Mouse (Mus musculus): ENCODE data around the gene 1500011B03Rik. TPM values are rescaled to one million over a fixed set of nuclear protein-coding genes. Genes with fewer than 3 reads are reported as not detected.

1500011B03Rik gene
- polyA plus RNA-seq, 1 experiment: 5.8 TPM

- no peak for TF ChIP-seq TAL1 (IDR thresholded peaks at IDR 0.05; ENCODE audit: low read length)
- Histone ChIP-seq H3K9me3 (ENCODE audit: control insufficient read depth, low read length) (no peaks in the 10 kb centered on the region), H3K4me3 (replicated peaks) (peak overlapping the region; percentile 85), H3K36me3 (ENCODE audit: control insufficient read depth) (peaks cover 9% of the 10 kb centered on the region), H3K27me3 (ENCODE audit: control insufficient read depth) (no peaks in the 10 kb centered on the region), H3K4me1 (ENCODE audit: control insufficient read depth) (peaks cover 53% of the 10 kb centered on the region)
These were observed 9.6 kb downstream of the 1500011B03Rik start for GRCm38 (mm10) chr5:114813525-114814181.

GRCm38 (mm10) chr5:114809826-114810225 lies 13.4 kb downstream of the 1500011B03Rik start:
- Histone ChIP-seq H3K4me1 (ENCODE audit: control insufficient read depth) (peaks cover 75% of the 10 kb centered on the region), H3K27me3 (ENCODE audit: control insufficient read depth) (no peaks in the 10 kb centered on the region), H3K36me3 (ENCODE audit: control insufficient read depth) (peaks cover 37% of the 10 kb centered on the region), H3K4me3 (replicated peaks) (no peak overlapping the region), H3K9me3 (ENCODE audit: control insufficient read depth, low read length) (no peaks in the 10 kb centered on the region)
- TF ChIP-seq GATA1 (IDR thresholded peaks at IDR 0.05; ENCODE audit: low read length): no peak
- no peak for TF ChIP-seq TAL1 (IDR thresholded peaks at IDR 0.05; ENCODE audit: low read length)

GRCm38 (mm10) chr5:114809181-114809756 lies 14.0 kb downstream of the 1500011B03Rik start:
- Histone ChIP-seq H3K9me3 (ENCODE audit: control insufficient read depth, low read length) (no peaks in the 10 kb centered on the region), H3K36me3 (ENCODE audit: control insufficient read depth) (peaks cover 42% of the 10 kb centered on the region), H3K27me3 (ENCODE audit: control insufficient read depth) (no peaks in the 10 kb centered on the region), H3K4me1 (ENCODE audit: control insufficient read depth) (peaks cover 75% of the 10 kb centered on the region), H3K4me3 (replicated peaks) (no peak overlapping the region)
- TF ChIP-seq GATA1 (IDR thresholded peaks at IDR 0.05; ENCODE audit: low read length): no peak
- no peak for TF ChIP-seq TAL1 (IDR thresholded peaks at IDR 0.05; ENCODE audit: low read length)

- Histone ChIP-seq H3K9me3 (ENCODE audit: control insufficient read depth, low read length) (no peaks in the 10 kb centered on the region), H3K4me3 (replicated peaks) (no peak overlapping the region), H3K4me1 (ENCODE audit: control insufficient read depth) (peaks cover 69% of the 10 kb centered on the region), H3K36me3 (ENCODE audit: control insufficient read depth) (peaks cover 51% of the 10 kb centered on the region), H3K27me3 (ENCODE audit: control insufficient read depth) (no peaks in the 10 kb centered on the region)
- TF ChIP-seq TAL1 (IDR thresholded peaks at IDR 0.05; ENCODE audit: low read length): no peak
- TF ChIP-seq GATA1 (IDR thresholded peaks at IDR 0.05; ENCODE audit: low read length): no peak
These were observed 14.9 kb downstream of the 1500011B03Rik start for GRCm38 (mm10) chr5:114808385-114808784.

GRCm38 (mm10) chr5:114807893-114808292 lies 15.4 kb downstream of the 1500011B03Rik start:
- Histone ChIP-seq H3K27me3 (ENCODE audit: control insufficient read depth) (no peaks in the 10 kb centered on the region), H3K4me3 (replicated peaks) (no peak overlapping the region), H3K9me3 (ENCODE audit: control insufficient read depth, low read length) (no peaks in the 10 kb centered on the region), H3K36me3 (ENCODE audit: control insufficient read depth) (peaks cover 56% of the 10 kb centered on the region), H3K4me1 (ENCODE audit: control insufficient read depth) (peaks cover 64% of the 10 kb centered on the region)
- TF ChIP-seq GATA1 (IDR thresholded peaks at IDR 0.05; ENCODE audit: low read length) (no peak), TAL1 (IDR thresholded peaks at IDR 0.05; ENCODE audit: low read length) (no peak)

- Histone ChIP-seq H3K4me3 (replicated peaks) (peak overlapping the region; percentile 4), H3K27me3 (ENCODE audit: control insufficient read depth) (no peaks in the 10 kb centered on the region), H3K36me3 (ENCODE audit: control insufficient read depth) (peaks cover 60% of the 10 kb centered on the region), H3K9me3 (ENCODE audit: control insufficient read depth, low read length) (no peaks in the 10 kb centered on the region), H3K4me1 (ENCODE audit: control insufficient read depth) (peaks cover 60% of the 10 kb centered on the region)
- TF ChIP-seq GATA1 (IDR thresholded peaks at IDR 0.05; ENCODE audit: low read length) (no peak), TAL1 (IDR thresholded peaks at IDR 0.05; ENCODE audit: low read length) (no peak)
These were observed 15.8 kb downstream of the 1500011B03Rik start for GRCm38 (mm10) chr5:114807468-114807867.

- peak overlapping the region; percentile 4 for H3K4me3 ChIP-seq (replicated peaks)
These were observed 16.2 kb downstream of the 1500011B03Rik start for GRCm38 (mm10) chr5:114807063-114807462.

GRCm38 (mm10) chr5:114806636-114807035 lies 16.6 kb downstream of the 1500011B03Rik start:
- peaks cover 68% of the 10 kb centered on the region for H3K36me3 ChIP-seq (ENCODE audit: control insufficient read depth)
- no peak overlapping the region for H3K4me3 ChIP-seq (replicated peaks)
- H3K27me3 ChIP-seq (ENCODE audit: control insufficient read depth): no peaks in the 10 kb centered on the region
- H3K9me3 ChIP-seq (ENCODE audit: control insufficient read depth, low read length): no peaks in the 10 kb centered on the region
- H3K4me1 ChIP-seq (ENCODE audit: control insufficient read depth): peaks cover 58% of the 10 kb centered on the region
- TF ChIP-seq TAL1 (IDR thresholded peaks at IDR 0.05; ENCODE audit: low read length) (no peak), GATA1 (IDR thresholded peaks at IDR 0.05; ENCODE audit: low read length) (no peak)

More at GRCm38 (mm10) chr5:114807063-114807462, 16.2 kb downstream of the 1500011B03Rik start:
- H3K27me3 ChIP-seq (ENCODE audit: control insufficient read depth): no peaks in the 10 kb centered on the region
- no peaks in the 10 kb centered on the region for H3K9me3 ChIP-seq (ENCODE audit: control insufficient read depth, low read length)
- peaks cover 64% of the 10 kb centered on the region for H3K36me3 ChIP-seq (ENCODE audit: control insufficient read depth)
- no peak for TF ChIP-seq GATA1 (IDR thresholded peaks at IDR 0.05; ENCODE audit: low read length)
- no peak for TF ChIP-seq TAL1 (IDR thresholded peaks at IDR 0.05; ENCODE audit: low read length)
- peaks cover 56% of the 10 kb centered on the region for H3K4me1 ChIP-seq (ENCODE audit: control insufficient read depth)

GRCm38 (mm10) chr5:114805436-114806350 lies 17.6 kb downstream of the 1500011B03Rik start:
- Histone ChIP-seq H3K9me3 (ENCODE audit: control insufficient read depth, low read length) (no peaks in the 10 kb centered on the region), H3K36me3 (ENCODE audit: control insufficient read depth) (peaks cover 77% of the 10 kb centered on the region), H3K27me3 (ENCODE audit: control insufficient read depth) (no peaks in the 10 kb centered on the region), H3K4me3 (replicated peaks) (no peak overlapping the region), H3K4me1 (ENCODE audit: control insufficient read depth) (peaks cover 62% of the 10 kb centered on the region)
- TF ChIP-seq TAL1 (IDR thresholded peaks at IDR 0.05; ENCODE audit: low read length) (no peak), GATA1 (IDR thresholded peaks at IDR 0.05; ENCODE audit: low read length) (no peak)
